Mouse (Mus musculus) Patski (cell line): ENCODE data around the gene Kcnip1. TPM values are rescaled to one million over a fixed set of nuclear protein-coding genes. Genes with fewer than 3 reads are reported as not detected.
A peak's percentile ranks its signal among the peaks of the same experiment; 100 is the strongest.

ENCODE experiments used
- ATAC-seq: fragments of 100-300 bp; one replicate; pipeline ENCODE4 v1.8.0; 2021
- CTCF ChIA-PET: fragments of 350-600 bp; sonication (Branson Sonifier 250); formaldehyde crosslinking; loops from one replicate; lab custom pipeline; 2022; ENCODE audit warnings: inconsistent platforms; lab: Charles Lee
- POLR2A ChIA-PET: fragments of 350-600 bp; sonication (Branson Sonifier 250); formaldehyde crosslinking; loops from one replicate; lab custom pipeline; 2022; ENCODE audit warnings: antibody characterized with exemption, inconsistent platforms; lab: Charles Lee
- DNase-seq: peaks from one replicate; pipeline ENCODE4 v3.0.0-alpha.2; 2011; ENCODE audit warnings: low read depth, low spot score
- H3K27me3 ChIP-seq: fragments of 371-371 bp; one replicate; pipeline ENCODE4 v1.5.1; 2021
- CTCF ChIP-seq: fragments of 100-300 bp; IDR thresholded peaks from one replicate; pipeline ENCODE4 v1.5.1; 2021
- in situ Hi-C: fragments of 300-500 bp; cut with MboI; formaldehyde crosslinking; loops from 3 replicates; pipeline ENCODE4 v1.11.1; 2018; ENCODE audit warnings: low pct_unique_long_range_greater_than_20kb, mixed read lengths
- polyA plus RNA-seq: library from polyadenylated mRNA; unstranded; gene quantifications from one replicate; pipeline ENCODE4 v1.2.3, GENCODE M21; 2021

Gene Kcnip1
- polyA plus RNA-seq, 1 experiment from 2014 or later: not detected

DNA sequence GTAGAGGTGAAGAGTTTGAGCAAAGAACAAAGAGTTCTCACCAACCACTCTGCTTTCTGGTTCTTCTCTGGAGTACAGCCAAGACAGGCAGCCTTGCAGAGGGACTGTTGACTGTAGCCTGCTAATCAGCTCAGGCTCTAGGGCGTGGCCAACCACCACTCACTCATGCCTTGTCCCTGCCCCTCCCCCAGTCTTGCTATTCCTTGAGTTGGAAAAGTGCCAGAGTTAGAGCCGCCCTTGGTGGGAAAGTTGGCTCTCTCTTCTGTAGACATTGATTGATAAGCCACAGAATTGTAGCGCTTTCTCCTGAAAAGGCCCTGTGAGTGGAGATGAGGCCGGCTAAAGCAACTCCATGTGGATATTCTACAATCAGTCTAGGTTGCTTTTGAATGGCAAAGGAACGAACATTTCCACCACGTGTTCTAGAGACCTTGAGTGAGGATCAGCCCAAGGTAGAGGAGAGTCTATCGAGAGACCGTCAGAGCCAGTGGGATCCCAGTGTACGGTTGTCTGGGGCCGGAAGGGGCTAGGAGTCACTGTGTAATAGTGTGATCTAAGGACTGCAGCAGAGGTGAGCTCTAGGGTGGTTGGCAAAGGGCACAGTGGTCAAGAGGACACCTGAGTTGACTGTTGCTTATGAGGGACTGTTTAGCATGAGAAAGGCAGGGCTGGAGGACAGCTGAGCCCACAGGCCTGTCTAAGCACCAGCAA, 119.7 kb downstream of the Kcnip1 start:
- CTCF ChIA-PET: interaction anchor here (1.3 kb wide), 1 partner anchor 14 kb away, joined by 5 read pairs; no protein-coding TSS in a partner anchor
- no peaks in the 10 kb centered on the region for H3K27me3 ChIP-seq
- TF ChIP-seq CTCF: no peak
- in situ Hi-C loops: no loop called here
- ATAC-seq (no peak), DNase-seq (no peak)
- POLR2A ChIA-PET: no interaction called here

- no peaks in the 10 kb centered on the region for H3K27me3 ChIP-seq
- ATAC-seq (no peak), DNase-seq (no peak)
- ChIA-PET POLR2A (no interaction called here), CTCF (no interaction called here)
- in situ Hi-C loops: no loop called here
- TF ChIP-seq CTCF: no peak
These were observed 120.3 kb downstream of the Kcnip1 start for GRCm38 (mm10) chr11:33872716-33873048.

GRCm38 (mm10) chr11:33871998-33872715, 120.8 kb downstream of the Kcnip1 start:
- H3K27me3 ChIP-seq: no peaks in the 10 kb centered on the region
- ChIA-PET POLR2A (no interaction called here), CTCF (no interaction called here)
- in situ Hi-C loops: no loop called here
- DNase-seq: no peak
- ATAC-seq: no peak
- TF ChIP-seq CTCF: no peak

GRCm38 (mm10) chr11:33870246-33870645, 122.7 kb downstream of the Kcnip1 start:
- no peaks in the 10 kb centered on the region for H3K27me3 ChIP-seq
- DNase-seq (no peak), ATAC-seq (no peak)
- CTCF ChIA-PET: no interaction called here
- POLR2A ChIA-PET: no interaction called here
- TF ChIP-seq CTCF: no peak
- in situ Hi-C loops: no loop called here

DNA sequence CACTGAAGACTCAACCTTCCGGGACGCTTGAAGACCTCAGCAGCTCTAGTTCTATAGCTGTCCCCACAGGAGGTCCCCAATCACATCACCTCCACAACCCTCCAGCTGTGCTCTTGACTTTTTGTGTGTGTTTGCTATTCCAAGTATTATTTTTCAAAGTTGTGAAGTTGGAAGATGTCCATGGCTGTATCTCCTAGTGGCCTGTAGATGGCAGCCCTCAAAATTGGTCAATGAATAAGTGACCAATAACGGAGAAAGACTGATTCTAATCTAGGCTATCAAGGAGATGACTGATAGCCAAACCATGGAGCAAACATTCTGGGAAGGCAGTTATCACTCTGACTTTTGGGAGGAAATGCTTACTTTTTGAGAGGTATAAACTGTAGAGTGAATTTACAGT, 123.4 kb downstream of the Kcnip1 start:
- no peak for ATAC-seq
- ChIA-PET POLR2A (no interaction called here), CTCF (no interaction called here)
- no peak for DNase-seq
- in situ Hi-C loops: no loop called here
- peak; percentile 17 for TF ChIP-seq CTCF
- no peaks in the 10 kb centered on the region for H3K27me3 ChIP-seq

- ChIA-PET POLR2A (no interaction called here), CTCF (interaction anchor here (1.0 kb wide), 1 partner anchor 10 kb away, joined by 3 read pairs; no protein-coding TSS in a partner anchor)
- no peak for DNase-seq
- in situ Hi-C loops: no loop called here
- no peak for ATAC-seq
- no peak for TF ChIP-seq CTCF
- no peaks in the 10 kb centered on the region for H3K27me3 ChIP-seq
These were observed 126.2 kb downstream of the Kcnip1 start for GRCm38 (mm10) chr11:33866775-33867174.

- in situ Hi-C loops: no loop called here
- DNase-seq (no peak), ATAC-seq (no peak)
- no peak for TF ChIP-seq CTCF
- ChIA-PET CTCF (interaction anchor here (0.9 kb wide), 1 partner anchor 13 kb away, joined by 3 read pairs; no protein-coding TSS in a partner anchor), POLR2A (no interaction called here)
- H3K27me3 ChIP-seq: no peaks in the 10 kb centered on the region
These were observed 128.7 kb downstream of the Kcnip1 start for GRCm38 (mm10) chr11:33864245-33864644.

DNA sequence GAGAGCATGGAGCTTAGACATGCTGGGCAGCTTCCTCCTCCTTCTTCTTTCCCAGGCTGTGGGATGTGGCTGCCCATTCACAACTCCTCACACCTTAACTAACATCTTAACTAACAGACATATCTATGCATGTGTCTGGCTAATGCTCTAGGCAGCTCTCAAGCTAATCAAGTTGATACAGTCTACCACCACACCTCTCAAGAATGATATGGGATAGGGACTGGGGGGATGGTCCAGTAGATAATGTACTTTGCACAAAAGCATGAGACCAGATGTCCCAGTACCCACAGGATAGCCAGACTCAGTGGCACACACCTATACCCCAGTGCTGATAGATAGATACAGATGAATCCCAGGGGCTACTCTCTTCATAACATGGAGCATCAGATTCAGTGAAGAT, 131.1 kb downstream of the Kcnip1 start:
- POLR2A ChIA-PET: no interaction called here
- CTCF ChIA-PET: interaction anchor here (1.5 to 2.0 kb wide), 2 partner anchors 10 to 20 kb away, joined by 3 to 9 read pairs; no protein-coding TSS in a partner anchor
- DNase-seq (no peak), ATAC-seq (no peak)
- in situ Hi-C loops: no loop called here
- H3K27me3 ChIP-seq: no peaks in the 10 kb centered on the region
- no peak for TF ChIP-seq CTCF

DNA sequence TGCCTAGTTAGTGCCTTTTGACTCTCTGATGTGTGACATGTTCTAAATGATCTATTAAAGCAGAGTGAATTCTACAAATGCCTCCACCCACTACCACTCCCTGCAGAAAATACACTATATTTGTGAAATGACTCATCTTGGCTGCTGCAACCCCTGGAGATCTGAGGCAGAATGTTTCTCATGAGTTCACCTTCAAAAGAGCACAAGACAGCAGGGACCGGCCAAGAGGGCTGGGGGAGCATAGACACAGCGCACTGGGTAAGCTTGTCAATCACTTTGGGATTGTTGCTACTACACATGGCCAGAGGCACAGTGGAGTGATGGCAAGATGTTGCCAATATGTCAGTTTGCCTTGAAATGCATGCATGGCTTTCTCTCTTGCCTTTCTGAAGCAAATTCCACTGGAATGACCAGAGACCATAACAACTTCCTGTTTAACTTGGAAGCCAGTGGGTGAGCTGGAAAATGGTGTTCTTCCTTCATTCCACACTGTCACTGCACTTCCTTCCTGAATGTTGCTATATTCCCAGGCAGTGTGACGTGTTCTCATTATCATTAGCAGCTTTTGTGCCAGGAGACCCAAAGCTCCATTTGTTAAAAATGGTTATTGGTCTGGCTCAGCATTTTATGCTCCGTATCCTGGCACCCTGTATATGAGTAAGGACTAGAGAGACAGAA, 131.9 kb downstream of the Kcnip1 start:
- ChIA-PET CTCF (interaction anchor here (0.8 to 2.0 kb wide), 3 partner anchors 9 to 27 kb away, joined by 3 to 9 read pairs (median 3); no protein-coding TSS in a partner anchor), POLR2A (no interaction called here)
- H3K27me3 ChIP-seq: no peaks in the 10 kb centered on the region
- TF ChIP-seq CTCF: no peak
- in situ Hi-C loops: no loop called here
- DNase-seq (peak; percentile 41), ATAC-seq (peak; percentile 83)

DNA sequence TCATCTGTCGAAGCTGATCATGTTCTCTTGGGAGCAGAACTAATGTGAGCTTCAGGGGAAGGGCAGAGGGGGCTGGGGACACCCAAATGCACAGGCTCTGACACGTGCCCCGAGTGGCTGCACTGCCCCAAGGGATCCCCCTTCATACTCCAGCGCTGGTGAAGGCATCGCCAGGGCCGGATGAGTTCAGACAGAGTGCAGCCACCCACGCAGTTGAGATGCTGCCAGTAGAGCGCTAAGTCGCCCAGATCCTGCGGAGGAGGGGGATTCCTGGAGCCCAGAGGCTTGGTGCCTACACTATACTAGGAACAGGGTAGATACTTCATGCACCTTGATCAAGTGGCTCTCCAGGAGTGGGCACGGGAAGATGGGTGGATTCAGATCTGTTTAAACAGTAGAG, 143.3 kb downstream of the Kcnip1 start:
- ATAC-seq: peak; percentile 93
- DNase-seq: peak; percentile 60
- in situ Hi-C loops: no loop called here
- TF ChIP-seq CTCF: no peak
- no peaks in the 10 kb centered on the region for H3K27me3 ChIP-seq
- ChIA-PET CTCF (interaction anchor here (2.0 kb wide), 1 partner anchor 9 kb away, joined by 6 read pairs; no protein-coding TSS in a partner anchor), POLR2A (no interaction called here)
